Mouse (Mus musculus) cortical plate, adult 2 months (tissue): ENCODE data around the gene Gimap5.

Source experiments
- CTCF ChIP-seq: fragments of 200-500 bp; IDR thresholded peaks from 2 replicates; pipeline ENCODE4 v1.5.1; 2011; ENCODE audit warnings: mild to moderate bottlenecking, control low read depth, low read length; ENCODE audit not compliant: insufficient read depth; ENCODE audit errors: extremely low read depth
- POLR2A ChIP-seq: fragments of 200-500 bp; IDR thresholded peaks from 2 replicates; pipeline ENCODE4 v1.6.1; 2011; ENCODE audit warnings: mild to moderate bottlenecking, low read length, control low read depth; ENCODE audit not compliant: insufficient read depth; ENCODE audit errors: extremely low read depth

DNA sequence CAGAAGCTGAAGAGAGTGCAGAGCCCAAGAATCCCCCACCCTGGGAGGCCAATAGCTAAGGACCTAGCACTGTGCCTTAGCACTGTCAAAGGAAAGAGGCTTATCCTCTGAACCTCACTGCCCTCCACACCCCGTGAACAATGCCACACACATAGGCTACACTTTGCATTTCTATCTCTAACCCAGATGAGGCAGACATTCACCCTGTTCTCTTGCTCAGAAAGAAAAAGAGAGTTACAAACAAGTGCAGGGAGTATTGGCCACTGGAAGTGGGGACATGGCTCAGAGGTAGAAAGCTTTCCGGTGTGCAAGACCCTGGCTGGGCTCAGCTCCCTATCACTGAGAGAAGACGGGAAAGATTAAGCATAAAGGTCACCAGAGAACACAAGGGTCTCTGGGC lies 39.9 kb upstream of the Gimap5 start:
- TF ChIP-seq POLR2A = no peak
- no peak for TF ChIP-seq CTCF
